Mouse (Mus musculus): ENCODE results near the gene 1810010D01Rik.

DNA sequence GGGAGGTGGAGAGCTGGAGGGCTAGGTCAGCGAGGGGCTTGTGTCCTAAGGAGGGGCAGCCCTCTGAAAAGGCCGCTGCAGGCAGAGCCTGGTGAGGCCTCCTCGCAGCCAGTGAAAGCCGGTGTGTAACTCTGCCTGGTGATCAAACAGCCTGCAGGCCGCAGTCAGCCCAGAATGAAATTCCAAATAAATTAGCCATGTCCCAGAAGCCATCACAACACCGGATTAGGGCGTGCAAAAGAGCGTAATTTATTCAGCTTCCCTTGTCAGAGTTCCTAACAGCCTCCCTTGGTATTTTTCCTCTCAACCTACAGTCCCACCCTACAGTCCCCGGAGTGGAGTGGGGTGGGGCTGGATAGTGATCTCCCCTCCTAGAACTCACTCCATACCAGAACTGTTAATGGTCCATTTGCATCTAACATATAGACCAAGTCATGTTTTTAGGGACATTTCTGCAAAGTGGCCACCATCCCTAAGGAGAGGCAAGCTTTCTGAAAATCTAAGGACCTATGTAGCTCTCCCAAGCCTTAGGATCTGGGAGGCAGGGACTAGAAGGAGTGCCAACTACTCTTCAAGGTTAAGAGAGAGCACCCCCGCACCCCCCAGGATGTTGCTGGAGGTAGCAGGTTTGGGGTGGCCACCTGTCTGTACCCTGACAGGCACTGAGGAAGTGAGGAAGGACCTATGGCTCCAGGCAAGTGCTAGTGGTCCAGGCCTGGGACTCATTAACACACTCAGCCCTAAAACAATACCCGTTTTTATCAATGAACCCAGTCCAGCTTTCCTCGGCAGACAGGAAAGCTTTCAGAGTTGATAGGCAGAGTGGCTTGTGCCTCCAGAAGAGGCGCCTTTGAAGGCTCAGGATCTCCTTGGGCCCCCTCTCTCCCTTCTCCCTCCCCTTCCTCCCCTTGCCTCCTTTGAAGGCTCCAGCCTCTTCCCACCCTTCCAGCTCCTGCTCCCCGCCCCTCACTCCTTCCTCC lies 4.1 kb upstream of the 1810010D01Rik start:
- TF ChIP-seq HCFC1 (IDR thresholded peaks at IDR 0.05; ENCODE audit: low read depth, low read length) (no peak), POLR2A (IDR thresholded peaks at IDR 0.05; ENCODE audit: low read depth, low read length) (no peak), MXI1 (IDR thresholded peaks at IDR 0.05; ENCODE audit: low read depth, low read length) (no peak), MAX (IDR thresholded peaks at IDR 0.05; ENCODE audit: low read length) (no peak), CTCF (conservative IDR thresholded peaks at IDR 0.05 in 1 of 2, IDR thresholded peaks at IDR 0.05 in 1 of 2; ENCODE audit: low read depth in 2 of 2, low read length in 2 of 2) (no peak), ETS1 (conservative IDR thresholded peaks at IDR 0.05; ENCODE audit: low read depth, low read length) (no peak), ZMIZ1 (IDR thresholded peaks at IDR 0.05; ENCODE audit: low read depth, low read length) (no peak), GABPA (IDR thresholded peaks at IDR 0.05; ENCODE audit: insufficient replicate concordance, low read depth, low read length) (no peak), ZC3H11A (IDR thresholded peaks at IDR 0.05; ENCODE audit: low read depth, low read length) (no peak), MYC (IDR thresholded peaks at IDR 0.05; ENCODE audit: low read depth, low read length) (no peak), RCOR1 (conservative IDR thresholded peaks at IDR 0.05; ENCODE audit: low read depth, low read length) (no peak), MAZ (IDR thresholded peaks at IDR 0.05; ENCODE audit: low read depth, low read length) (no peak)

Data from CH12.LX (cell line).